Mouse (Mus musculus) liver, embryonic 11.5 days (tissue): ENCODE data around the gene Mrps10. TPM values are rescaled to one million over a fixed set of nuclear protein-coding genes. Genes with fewer than 3 reads are reported as not detected.
"Not testable (repeated sequence)": the region's sequence is repeated elsewhere in the genome, so short reads cannot be mapped to it uniquely, and the experiment has no call there.

Experiments used
- ATAC-seq: fragments of 200-750 bp; cut with Nextera tagmentation; replicated peaks from 2 replicates; pipeline ENCODE4 v1.8.0; 2017; ENCODE audit warnings: moderate number of reproducible peaks, mild to moderate bottlenecking, moderate TSS enrichment, moderate library complexity; ENCODE audit not compliant: low FRiP score
- DNase-seq: peaks from one replicate; pipeline ENCODE4 v3.0.0-alpha.2; 2017; ENCODE audit warnings: low spot score
- H3K27ac ChIP-seq: fragments of 300-500 bp; sonication (generic); 2 replicates; pipeline ENCODE4 v1.5.1; 2014; ENCODE audit warnings: mild to moderate bottlenecking, low read depth, low read length, control low read depth
- H3K27me3 ChIP-seq: fragments of 300-500 bp; sonication (generic); replicated peaks from 2 replicates; pipeline ENCODE4 v1.6.1; 2014; ENCODE audit warnings: low read length, mixed read lengths; ENCODE audit not compliant: control insufficient read depth, insufficient read depth
- H3K36me3 ChIP-seq: fragments of 300-500 bp; sonication (generic); 2 replicates; pipeline ENCODE4 v1.6.1; 2014; ENCODE audit warnings: mild to moderate bottlenecking, low read length, moderate library complexity, mixed read lengths; ENCODE audit not compliant: control insufficient read depth, insufficient read depth
- H3K4me1 ChIP-seq: fragments of 300-500 bp; sonication (generic); replicated peaks from 2 replicates; pipeline ENCODE4 v1.6.1; 2014; ENCODE audit warnings: low read length, mixed read lengths; ENCODE audit not compliant: control insufficient read depth, insufficient read depth
- H3K4me2 ChIP-seq: fragments of 300-500 bp; sonication (generic); 2 replicates; pipeline ENCODE4 v1.6.1; 2014; ENCODE audit warnings: mild to moderate bottlenecking, control low read depth, moderate library complexity
- H3K4me3 ChIP-seq: fragments of 300-500 bp; sonication (generic); 2 replicates; pipeline ENCODE4 v1.5.1; 2014; ENCODE audit warnings: low read depth, low read length, control low read depth
- H3K9ac ChIP-seq: fragments of 300-500 bp; sonication (generic); 2 replicates; pipeline ENCODE4 v1.6.1; 2014; ENCODE audit warnings: low read depth, low read length, control low read depth
- H3K9me3 ChIP-seq: fragments of 300-500 bp; sonication (generic); 2 replicates; pipeline ENCODE4 v1.6.1; 2016; ENCODE audit warnings: low read length, inconsistent platforms, mixed read lengths; ENCODE audit not compliant: control insufficient read depth
- WGBS: fragments of 180-500 bp; shearing (Covaris S2); extraction: QIAGEN DNeasy Blood & Tissue Kit; methylation state at CpG from one replicate; pipeline ENCODE4 v1.1.7; 2014; 5-methylcytosine and 5-hydroxymethylcytosine counted together
- polyA plus RNA-seq: library from polyadenylated mRNA; unstranded; fragments of >200 nt; fragmentation: Nextera tagmentation; extraction: Ambion mirVana; gene quantifications from 2 replicates; pipeline ENCODE4 v1.2.1, GENCODE M21; 2014

The Mrps10 gene
- polyA plus RNA-seq, 1 experiment from 2014 or later = 114 TPM

DNA sequence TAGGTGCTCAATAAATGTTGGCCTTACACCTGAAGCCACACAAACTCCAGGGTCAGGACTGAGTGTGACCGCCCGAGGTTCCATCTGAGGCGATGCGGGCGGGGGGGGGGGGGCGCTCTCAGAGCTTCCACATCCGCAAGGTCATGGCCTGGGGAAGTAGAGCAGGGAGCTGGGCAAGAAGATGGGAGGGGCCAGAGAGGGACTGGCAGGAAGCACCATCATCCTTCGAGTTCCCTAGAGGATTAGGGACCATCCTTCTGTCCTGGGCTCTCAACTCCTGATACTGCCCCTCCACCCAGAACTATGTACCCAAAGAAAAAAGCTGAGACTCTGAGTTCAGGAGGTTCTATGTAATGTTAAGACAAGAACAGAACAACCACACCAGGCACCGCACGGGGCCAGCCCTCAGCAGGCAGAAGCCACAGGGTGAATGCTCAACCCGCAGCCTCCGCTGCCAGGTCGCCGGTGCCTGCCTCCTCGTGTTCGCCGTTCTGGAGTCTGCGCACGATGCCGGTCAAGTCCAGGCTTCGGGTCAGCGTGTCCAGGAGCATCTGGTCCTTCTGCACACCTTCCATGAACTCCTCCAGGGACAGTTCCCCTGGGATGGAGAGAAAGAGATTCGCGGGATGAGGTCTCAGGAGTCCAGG lies 25.7 kb downstream of the Mrps10 start:
- 0 out of 2 replicates have a peak overlapping the region, but pooled peaks have one; percentile 1 for H3K9ac ChIP-seq
- WGBS = 12% methylated on average over 24 of the region's 24 CpGs
- no peak for DNase-seq
- H3K9me3 ChIP-seq = no peaks in the 10 kb centered on the region
- no peak overlapping the region for H3K27ac ChIP-seq
- no peaks in the 10 kb centered on the region for H3K36me3 ChIP-seq
- H3K27me3 ChIP-seq = peaks cover 17% of the 10 kb centered on the region
- peak overlapping the region; percentile 66 for H3K4me2 ChIP-seq
- H3K4me3 ChIP-seq = peak overlapping the region; percentile 44
- H3K4me1 ChIP-seq = peaks cover 11% of the 10 kb centered on the region; the same call in 1 of the 2 replicates
- no peak for ATAC-seq

DNA sequence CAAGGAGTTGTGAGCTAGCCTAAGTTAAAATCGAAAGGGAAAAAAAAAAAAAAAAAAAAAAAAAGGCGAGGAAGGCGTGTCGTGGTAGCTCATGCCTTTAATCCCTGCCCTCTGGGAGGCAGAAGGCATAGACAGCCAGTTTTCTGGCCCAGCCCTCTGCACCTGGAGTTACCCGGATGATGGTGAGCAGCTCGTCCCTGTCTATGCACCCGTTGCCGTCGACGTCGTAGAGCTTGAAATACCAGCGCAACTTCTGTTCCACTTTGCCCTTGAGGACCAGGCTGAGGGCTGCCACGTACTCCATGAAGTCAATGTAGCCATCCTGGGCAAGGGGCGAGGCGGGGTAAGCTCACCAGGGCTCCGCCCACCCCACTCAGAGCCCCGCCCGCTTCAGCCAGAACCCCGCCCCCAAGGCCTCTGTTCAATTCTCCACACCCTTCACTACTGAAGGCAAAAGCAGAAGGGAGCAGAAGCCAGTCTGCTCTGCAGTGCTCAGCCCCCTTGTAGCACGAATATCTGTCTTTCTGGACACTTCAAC lies 26.8 kb downstream of the Mrps10 start:
- Histone ChIP-seq H3K27ac (no peak overlapping the region), H3K27me3 (peaks cover 17% of the 10 kb centered on the region), H3K4me2 (peak overlapping the region; percentile 66), H3K36me3 (no peaks in the 10 kb centered on the region), H3K4me3 (peak overlapping the region; percentile 44), H3K9ac (no peak overlapping the region), H3K4me1 (peaks cover 11% of the 10 kb centered on the region; the same call in 1 of the 2 replicates), H3K9me3 (no peaks in the 10 kb centered on the region)
- ATAC-seq (peak; percentile 87), DNase-seq (peak; percentile 73)
- 1% methylated on average over 20 of the region's 20 CpGs for WGBS

DNA sequence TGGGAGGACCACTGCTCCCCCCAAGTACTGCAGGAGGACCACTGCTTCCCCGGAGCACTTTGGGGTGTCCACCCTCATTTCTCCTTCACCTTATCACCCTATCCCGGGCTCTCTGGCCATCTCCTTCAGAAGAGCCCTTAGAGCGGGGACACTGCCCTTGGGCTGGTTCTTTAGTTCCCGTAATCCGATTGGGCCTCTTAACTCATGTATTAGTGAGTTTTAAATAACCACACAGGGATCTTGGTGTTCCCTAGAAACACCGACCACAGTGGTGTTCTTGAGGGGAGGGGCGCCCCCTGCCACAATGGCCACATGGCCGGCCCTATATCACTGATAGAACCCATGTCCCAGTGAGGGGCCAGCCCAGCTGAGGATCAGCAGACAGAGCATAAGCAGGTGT lies 30.4 kb downstream of the Mrps10 start:
- ATAC-seq (no peak), DNase-seq (no peak)
- Histone ChIP-seq H3K9me3 (no peaks in the 10 kb centered on the region), H3K4me2 (no peak overlapping the region), H3K36me3 (no peaks in the 10 kb centered on the region), H3K9ac (no peak overlapping the region), H3K27me3 (peaks cover 19% of the 10 kb centered on the region), H3K27ac (no peak overlapping the region), H3K4me3 (no peak overlapping the region), H3K4me1 (peaks cover 11% of the 10 kb centered on the region; the same call in 1 of the 2 replicates)
- WGBS = 79% methylated on average over 8 of the region's 8 CpGs

DNA sequence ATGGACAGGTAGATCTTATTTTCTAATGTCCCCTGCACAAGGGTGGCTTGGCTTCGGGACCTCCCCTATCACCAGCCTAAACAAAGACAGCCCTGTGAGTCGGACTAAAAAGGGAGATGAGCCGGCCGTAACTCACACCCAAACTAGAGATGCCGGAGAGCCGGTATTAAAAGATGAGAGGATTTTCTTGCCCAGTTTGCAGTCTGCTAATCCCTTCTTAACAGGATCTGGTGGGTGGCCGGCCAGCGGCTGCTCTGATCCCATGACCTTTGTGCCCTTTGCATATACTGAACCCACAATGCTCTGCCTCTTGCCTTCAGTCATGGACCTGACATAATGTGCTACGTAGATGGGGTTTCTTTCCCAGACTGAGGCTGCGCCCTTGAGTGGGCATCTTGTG lies 31.8 kb downstream of the Mrps10 start, which contains the start of gene Guca1a:
Gene Guca1a, minus strand, starts transcription at position 134 of the 400 bp plus-strand sequence.
- 56% methylated on average over 10 of the region's 10 CpGs for WGBS
- ATAC-seq = no peak
- H3K27me3 ChIP-seq = peaks cover 15% of the 10 kb centered on the region; the same call in 1 of the 2 replicates

DNA sequence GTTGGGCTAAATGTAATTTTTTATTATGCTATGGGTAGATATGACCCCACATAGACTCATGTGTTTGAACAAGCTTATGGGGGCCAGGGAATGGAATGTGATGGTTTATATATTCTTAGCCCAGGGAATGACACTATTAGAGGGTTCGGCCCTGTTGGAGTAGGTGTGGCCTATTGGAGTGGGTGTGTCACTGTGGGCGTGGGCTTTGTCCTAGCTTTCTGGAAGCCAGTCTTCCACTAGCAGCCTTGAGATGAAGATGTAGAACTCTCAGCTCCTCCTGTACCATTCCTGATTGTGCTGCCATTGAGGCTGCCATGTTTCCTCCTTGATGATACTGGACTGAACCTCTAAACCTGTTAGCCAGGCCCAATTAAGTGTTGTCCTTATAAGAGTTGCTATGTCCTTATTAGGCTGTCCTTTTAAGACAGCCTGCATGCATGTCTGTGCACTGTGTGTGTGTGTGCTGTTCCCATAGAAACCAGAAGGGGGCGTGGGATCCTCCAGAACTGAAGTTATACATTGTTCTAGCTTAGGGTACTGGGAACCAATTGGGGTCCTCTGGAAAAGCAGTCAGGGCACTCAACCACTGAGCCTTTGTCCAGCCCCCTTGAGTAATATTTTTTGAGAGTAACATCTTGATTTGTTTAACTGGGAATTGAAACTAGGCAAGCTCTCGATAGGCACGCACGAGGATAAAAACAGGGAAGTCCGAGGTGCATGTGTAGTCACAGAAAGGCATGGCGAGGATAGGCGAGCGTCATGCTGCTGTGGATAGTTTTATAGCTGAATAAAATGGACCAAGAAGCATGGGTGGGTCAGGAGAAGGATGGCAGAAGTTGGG lies 39.2 kb downstream of the Mrps10 start:
- H3K27ac ChIP-seq = no peak overlapping the region
- ATAC-seq (no peak), DNase-seq (no peak)
- no peak overlapping the region for H3K4me2 ChIP-seq
- 53% methylated on average over 10 of the region's 10 CpGs for WGBS
- H3K27me3 ChIP-seq = peaks cover 38% of the 10 kb centered on the region
- H3K9me3 ChIP-seq = no peaks in the 10 kb centered on the region
- H3K4me1 ChIP-seq = no peaks in the 10 kb centered on the region
- no peak overlapping the region for H3K9ac ChIP-seq
- no peak overlapping the region for H3K4me3 ChIP-seq
- H3K36me3 ChIP-seq = no peaks in the 10 kb centered on the region

More for the DNA sequence above, 31.8 kb downstream of the Mrps10 start, which contains the start of gene Guca1a:
- no peak for DNase-seq
- Histone ChIP-seq H3K4me3 (no peak within 1 kb of the TSS), H3K4me1 (peaks cover 4% of the 10 kb centered on the region; the same call in 1 of the 2 replicates), H3K9ac (no peak within 1 kb of the TSS), H3K27ac (no peak within 1 kb of the TSS), H3K4me2 (no peak within 1 kb of the TSS), H3K36me3 (no peaks in the 10 kb centered on the region), H3K9me3 (no peaks in the 10 kb centered on the region)

DNA sequence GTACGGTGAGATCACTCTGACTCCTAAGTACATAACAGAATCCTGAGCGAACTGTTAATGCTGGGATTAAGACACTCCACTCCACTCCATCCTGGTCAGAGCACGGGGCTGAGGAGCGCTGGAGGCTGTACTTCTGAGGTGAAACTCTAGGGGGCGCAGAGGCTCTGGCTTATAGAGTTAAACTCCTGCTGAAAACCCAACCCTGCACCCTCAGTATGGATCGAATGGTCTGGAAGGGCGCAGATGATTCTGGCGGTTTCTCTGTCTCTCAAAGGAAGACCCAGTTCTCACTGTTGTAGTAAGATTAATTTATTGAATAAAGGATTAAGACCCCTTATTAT lies 39.8 kb downstream of the Mrps10 start:
- Histone ChIP-seq H3K36me3 (no peaks in the 10 kb centered on the region), H3K27me3 (peaks cover 42% of the 10 kb centered on the region), H3K9me3 (no peaks in the 10 kb centered on the region), H3K27ac (no peak overlapping the region), H3K4me2 (no peak overlapping the region), H3K4me1 (no peaks in the 10 kb centered on the region), H3K9ac (no peak overlapping the region), H3K4me3 (no peak overlapping the region)
- WGBS = 18% methylated on average over 8 of the region's 8 CpGs
- ATAC-seq (no peak), DNase-seq (no peak)

DNA sequence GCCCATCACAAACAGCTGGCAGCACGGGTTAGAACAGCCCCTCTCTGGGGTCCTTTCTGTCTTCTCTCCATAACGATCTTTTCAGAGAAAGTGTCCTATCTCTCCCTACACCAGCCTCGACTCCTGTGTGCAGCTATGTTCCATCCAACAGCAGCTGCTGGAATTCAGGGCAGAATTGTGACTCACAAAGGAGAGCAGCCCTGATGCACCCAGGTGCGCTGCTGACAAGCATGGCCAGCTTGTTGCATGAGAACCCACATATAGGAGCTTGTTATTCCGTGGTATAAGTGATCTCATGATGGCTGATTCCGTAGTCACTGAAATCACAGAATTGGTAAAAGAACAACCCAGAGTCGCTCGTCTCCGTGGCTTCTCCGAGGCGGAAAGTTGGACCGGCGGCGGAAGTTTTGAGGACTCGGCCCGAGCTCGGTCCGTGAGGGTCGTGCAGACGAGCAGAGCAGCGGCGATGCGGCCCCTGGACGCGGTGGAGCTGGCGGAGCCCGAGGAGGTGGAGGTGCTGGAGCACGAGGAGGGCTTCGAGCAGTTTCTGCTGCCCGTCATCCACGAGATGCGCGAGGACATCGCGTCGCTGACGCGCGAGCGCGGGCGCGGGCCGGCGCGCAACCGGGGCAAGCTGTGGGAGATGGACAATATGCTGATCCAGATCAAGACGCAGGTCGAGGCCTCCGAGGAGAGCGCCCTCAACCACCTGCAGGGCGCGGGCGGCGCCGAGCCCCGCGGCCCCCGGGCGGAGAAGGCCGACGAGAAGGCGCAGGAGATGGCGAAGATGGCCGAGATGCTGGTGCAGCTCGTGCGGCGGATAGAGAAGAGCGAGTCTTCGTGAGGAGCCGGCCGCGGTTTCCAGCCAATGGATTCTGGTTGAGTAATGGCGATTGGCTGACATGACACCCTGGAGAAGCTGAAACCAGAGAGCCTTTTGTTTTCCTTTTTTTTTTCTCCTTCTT lies 41.5 kb downstream of the Mrps10 start:
- H3K4me1 ChIP-seq, H3K9me3 ChIP-seq, H3K36me3 ChIP-seq, H3K9ac ChIP-seq, ATAC-seq, DNase-seq, H3K27ac ChIP-seq: not testable (repeated sequence)
- 3% methylated on average over 74 of the region's 74 CpGs for WGBS
- Histone ChIP-seq H3K27me3 (peaks cover 42% of the 10 kb centered on the region), H3K4me3 (peak overlapping the region; percentile 21), H3K4me2 (peak overlapping the region; percentile 56)

DNA sequence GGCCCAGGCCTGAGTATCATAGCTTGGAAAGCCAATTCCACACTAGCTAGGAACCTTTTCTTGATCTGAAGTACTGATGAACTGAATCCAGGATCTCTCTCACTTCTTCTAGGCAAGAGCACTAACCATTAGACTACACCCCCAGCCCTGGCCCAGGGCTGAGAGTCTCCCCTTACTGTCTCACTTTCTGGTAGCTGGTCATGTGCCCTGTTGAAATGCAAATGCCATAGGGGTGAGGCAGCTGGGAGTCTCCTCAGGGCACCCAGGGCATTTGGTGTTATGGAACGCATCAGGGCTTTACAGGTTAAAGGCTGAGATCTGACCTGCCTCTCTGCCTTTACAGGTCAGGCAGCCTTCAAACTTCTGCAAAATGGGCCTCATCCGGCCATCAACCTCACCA lies 51.5 kb downstream of the Mrps10 start:
- Histone ChIP-seq H3K4me2 (no peak overlapping the region), H3K4me3 (no peak overlapping the region), H3K27ac (no peak overlapping the region), H3K4me1 (no peaks in the 10 kb centered on the region), H3K9me3 (no peaks in the 10 kb centered on the region), H3K9ac (no peak overlapping the region), H3K36me3 (no peaks in the 10 kb centered on the region), H3K27me3 (peaks cover 5% of the 10 kb centered on the region; the same call in 1 of the 2 replicates)
- ATAC-seq = no peak
- no peak for DNase-seq
- WGBS = 66% methylated on average over 2 of the region's 2 CpGs
